Mouse (Mus musculus) spleen, postnatal 36 days (tissue): ENCODE data around the gene Ndufs2.
A peak's percentile ranks its signal among the peaks of the same experiment; 100 is the strongest.
"Not testable (repeated sequence)": the region's sequence is repeated elsewhere in the genome, so short reads cannot be mapped to it uniquely, and the experiment has no call there.

ENCODE experiments used
- DNase-seq, 2 experiments: peaks; one replicate each; pipeline ENCODE4 v3.0.0; 2022; ENCODE audit warnings: low spot score in 2 of 2, mixed read lengths in 1 of 2

The Ndufs2 gene

GRCm38 (mm10) chr1:171256095-171256818 is 5.1 kb upstream of the Ndufs2 start:
- no peak for DNase-seq

GRCm38 (mm10) chr1:171252415-171252814 is 1.2 kb upstream of the Ndufs2 start:
- DNase-seq = no peak

- DNase-seq = no peak
Observed at GRCm38 (mm10) chr1:171251594-171252324, 571 bp upstream of the Ndufs2 start.

- no peak for DNase-seq
Observed at GRCm38 (mm10) chr1:171249913-171250600, 1.1 kb downstream of the Ndufs2 start, which contains the start of gene Adamts4. Gene Adamts4, plus strand, starts transcription at chr1:171250421.

GRCm38 (mm10) chr1:171248386-171249226 is 2.6 kb downstream of the Ndufs2 start:
- no peak for DNase-seq

- DNase-seq = no peak
Observed at GRCm38 (mm10) chr1:171247916-171248315, 3.3 kb downstream of the Ndufs2 start.

GRCm38 (mm10) chr1:171247453-171247841 is 3.7 kb downstream of the Ndufs2 start:
- DNase-seq = no peak

- DNase-seq = peak; percentile 96 to 97
Observed at GRCm38 (mm10) chr1:171246709-171247452, 4.3 kb downstream of the Ndufs2 start.

GRCm38 (mm10) chr1:171245353-171245752 is 5.8 kb downstream of the Ndufs2 start:
- no peak for DNase-seq

- not testable (repeated sequence) for DNase-seq
Observed at GRCm38 (mm10) chr1:171241952-171242351, 9.2 kb downstream of the Ndufs2 start.

GRCm38 (mm10) chr1:171240911-171241310 is 10.3 kb downstream of the Ndufs2 start:
- DNase-seq = no peak

GRCm38 (mm10) chr1:171239992-171240744 is 11.0 kb downstream of the Ndufs2 start:
- DNase-seq = no peak

- DNase-seq = peak; percentile 41 to 48
Observed at GRCm38 (mm10) chr1:171238463-171238862, 12.7 kb downstream of the Ndufs2 start.

- DNase-seq = no peak
Observed at GRCm38 (mm10) chr1:171237438-171237837, 13.8 kb downstream of the Ndufs2 start.

- no peak for DNase-seq
Observed at GRCm38 (mm10) chr1:171235791-171236190, 15.4 kb downstream of the Ndufs2 start.

- no peak for DNase-seq
Observed at GRCm38 (mm10) chr1:171234538-171234937, 16.6 kb downstream of the Ndufs2 start.

GRCm38 (mm10) chr1:171234126-171234525 is 17.1 kb downstream of the Ndufs2 start, which contains the start of gene Fcer1g:
Gene Fcer1g, minus strand, starts transcription at chr1:171234365.
- DNase-seq = peak; percentile 41 to 44

GRCm38 (mm10) chr1:171232800-171233730 is 18.1 kb downstream of the Ndufs2 start:
- DNase-seq = no peak

- DNase-seq = no peak
Observed at GRCm38 (mm10) chr1:171232348-171232747, 18.8 kb downstream of the Ndufs2 start.
